Mouse (Mus musculus): Measurements from ENCODE around the gene Adcy6. TPM values are rescaled to one million over a fixed set of nuclear protein-coding genes. Genes with fewer than 3 reads are reported as not detected.

Gene Adcy6
- total RNA-seq, 1 experiment: 15.3 TPM

DNA sequence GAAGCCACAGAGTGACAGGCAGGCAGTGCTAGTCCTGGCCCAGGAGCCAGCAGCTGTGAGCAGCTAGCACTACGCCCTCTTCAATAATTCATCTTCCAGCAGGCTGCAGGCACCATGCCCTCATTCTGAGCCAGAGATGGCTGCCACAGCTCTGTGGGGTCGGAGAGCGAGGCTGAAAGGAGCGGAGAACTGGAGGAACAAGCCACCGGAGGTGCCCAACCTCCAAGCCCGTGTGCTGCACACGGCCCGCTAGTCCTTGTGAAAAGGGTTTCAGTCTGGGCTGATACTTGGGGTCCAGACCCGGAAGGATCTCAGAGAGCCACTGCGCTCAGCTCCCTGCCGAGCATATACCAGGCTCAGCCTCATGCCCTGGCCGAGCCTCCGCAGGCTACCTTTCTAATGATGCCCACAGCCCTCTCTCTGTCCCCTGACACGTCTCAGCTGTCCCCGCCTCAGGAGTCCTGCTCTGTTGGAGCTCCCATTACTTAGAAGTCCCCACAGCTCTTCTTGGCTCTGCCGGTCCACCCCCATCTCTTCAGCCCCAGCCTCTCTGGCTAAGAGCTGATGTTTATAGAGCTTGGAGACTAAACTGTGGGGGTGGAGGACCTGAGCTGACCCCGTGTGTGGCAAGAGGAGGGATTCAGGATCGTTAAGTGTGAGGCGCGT is 18.8 kb upstream of the Adcy6 start:
- Histone ChIP-seq H3K27ac (ENCODE audit: insufficient read depth, low read depth, low read length, poor library complexity, severe bottlenecking) (no peak overlapping the region), H3K4me1 (ENCODE audit: control insufficient read depth in 2 of 2, insufficient read depth in 2 of 2, low read length in 2 of 2, poor library complexity in 1 of 2) (peaks cover 7 to 45% of the 10 kb centered on the region in 2 experiments), H3K9ac (ENCODE audit: insufficient read depth, low read depth, low read length, poor library complexity, severe bottlenecking) (peak overlapping the region; percentile 35; the same call in 1 of the 2 replicates), H3K36me3 (ENCODE audit: control insufficient read depth, insufficient read depth, low read length, poor library complexity, severe bottlenecking) (no peaks in the 10 kb centered on the region), H3K9me3 (ENCODE audit: control insufficient read depth, insufficient read depth, low read depth, low read length) (no peaks in the 10 kb centered on the region), H3K4me3 (ENCODE audit: insufficient read depth in 1 of 2, low read depth in 1 of 2, low read length in 2 of 2, poor library complexity in 1 of 2, severe bottlenecking in 1 of 2) (peak overlapping the region; percentile 34 to 45; a peak in 3 of 4 replicates)
- in situ Hi-C loops (cut with MboI; ENCODE audit: low sequenced_read_pairs in 2 of 2, unreplicated experiment in 2 of 2): no loop called here
- no peak for TF ChIP-seq HCFC1 (IDR thresholded peaks at IDR 0.05; ENCODE audit: borderline replicate concordance, insufficient read depth, low read length)
- TF ChIP-seq ZC3H11A (IDR thresholded peaks at IDR 0.05; ENCODE audit: borderline replicate concordance, low read depth, low read length): no peak
- no peak for TF ChIP-seq ZNF384 (IDR thresholded peaks at IDR 0.05; ENCODE audit: low read depth, low read length)
- TF ChIP-seq MAFK (IDR thresholded peaks at IDR 0.05; ENCODE audit: insufficient read depth, low read depth, low read length): no peak
- no peak for TF ChIP-seq CHD2 (IDR thresholded peaks at IDR 0.05; ENCODE audit: low read depth, low read length)
- no peak for DNase-seq (ENCODE audit: low read depth, low spot score)

- no peak for DNase-seq (ENCODE audit: low read depth, low spot score)
- no peak for TF ChIP-seq MAFK (IDR thresholded peaks at IDR 0.05; ENCODE audit: insufficient read depth, low read depth, low read length)
- TF ChIP-seq ZNF384 (IDR thresholded peaks at IDR 0.05; ENCODE audit: low read depth, low read length): no peak
- no peak for TF ChIP-seq ZC3H11A (IDR thresholded peaks at IDR 0.05; ENCODE audit: borderline replicate concordance, low read depth, low read length)
- TF ChIP-seq HCFC1 (IDR thresholded peaks at IDR 0.05; ENCODE audit: borderline replicate concordance, insufficient read depth, low read length): no peak
- no peak for TF ChIP-seq CHD2 (IDR thresholded peaks at IDR 0.05; ENCODE audit: low read depth, low read length)
- peak overlapping the region; percentile 59; the same call in 1 of the 2 replicates for H3K27ac ChIP-seq (ENCODE audit: insufficient read depth, low read depth, low read length, poor library complexity, severe bottlenecking)
- H3K9ac ChIP-seq (ENCODE audit: insufficient read depth, low read depth, low read length, poor library complexity, severe bottlenecking): peak overlapping the region; percentile 23; the same call in 1 of the 2 replicates
- no peaks in the 10 kb centered on the region for H3K36me3 ChIP-seq (ENCODE audit: control insufficient read depth, insufficient read depth, low read length, poor library complexity, severe bottlenecking)
- peaks cover 7 to 42% of the 10 kb centered on the region in 2 experiments for H3K4me1 ChIP-seq (ENCODE audit: control insufficient read depth in 2 of 2, insufficient read depth in 2 of 2, low read length in 2 of 2, poor library complexity in 1 of 2)
- H3K4me3 ChIP-seq (ENCODE audit: insufficient read depth in 1 of 2, low read depth in 1 of 2, low read length in 2 of 2, poor library complexity in 1 of 2, severe bottlenecking in 1 of 2): peak overlapping the region in 1 of 2 experiments; percentile 34; a peak in 1 of 4 replicates
- in situ Hi-C loops (cut with MboI; ENCODE audit: low sequenced_read_pairs in 2 of 2, unreplicated experiment in 2 of 2): no loop called here
- no peaks in the 10 kb centered on the region for H3K9me3 ChIP-seq (ENCODE audit: control insufficient read depth, insufficient read depth, low read depth, low read length)
Measured at GRCm38 (mm10) chr15:98626487-98627212, 16.8 kb upstream of the Adcy6 start.

- TF ChIP-seq CHD2 (IDR thresholded peaks at IDR 0.05; ENCODE audit: low read depth, low read length) (no peak), HCFC1 (IDR thresholded peaks at IDR 0.05; ENCODE audit: borderline replicate concordance, insufficient read depth, low read length) (no peak), ZC3H11A (IDR thresholded peaks at IDR 0.05; ENCODE audit: borderline replicate concordance, low read depth, low read length) (no peak), MAFK (IDR thresholded peaks at IDR 0.05; ENCODE audit: insufficient read depth, low read depth, low read length) (no peak), ZNF384 (IDR thresholded peaks at IDR 0.05; ENCODE audit: low read depth, low read length) (no peak)
- peaks cover 7 to 43% of the 10 kb centered on the region in 2 experiments for H3K4me1 ChIP-seq (ENCODE audit: control insufficient read depth in 2 of 2, insufficient read depth in 2 of 2, low read length in 2 of 2, poor library complexity in 1 of 2)
- in situ Hi-C loops (cut with MboI; ENCODE audit: low sequenced_read_pairs in 2 of 2, unreplicated experiment in 2 of 2): no loop called here
- H3K9ac ChIP-seq (ENCODE audit: insufficient read depth, low read depth, low read length, poor library complexity, severe bottlenecking): no peak overlapping the region; the same call in 1 of the 2 replicates
- H3K4me3 ChIP-seq (ENCODE audit: insufficient read depth in 1 of 2, low read depth in 1 of 2, low read length in 2 of 2, poor library complexity in 1 of 2, severe bottlenecking in 1 of 2): 0 out of 4 replicates have a peak overlapping the region, but pooled peaks of 1 of the 2 experiments have one; percentile 34
- no peak for DNase-seq (ENCODE audit: low read depth, low spot score)
- H3K36me3 ChIP-seq (ENCODE audit: control insufficient read depth, insufficient read depth, low read length, poor library complexity, severe bottlenecking): no peaks in the 10 kb centered on the region
- H3K9me3 ChIP-seq (ENCODE audit: control insufficient read depth, insufficient read depth, low read depth, low read length): no peaks in the 10 kb centered on the region
- H3K27ac ChIP-seq (ENCODE audit: insufficient read depth, low read depth, low read length, poor library complexity, severe bottlenecking): peak overlapping the region; percentile 59; the same call in 1 of the 2 replicates
Measured at GRCm38 (mm10) chr15:98626078-98626477, 16.2 kb upstream of the Adcy6 start.

DNA sequence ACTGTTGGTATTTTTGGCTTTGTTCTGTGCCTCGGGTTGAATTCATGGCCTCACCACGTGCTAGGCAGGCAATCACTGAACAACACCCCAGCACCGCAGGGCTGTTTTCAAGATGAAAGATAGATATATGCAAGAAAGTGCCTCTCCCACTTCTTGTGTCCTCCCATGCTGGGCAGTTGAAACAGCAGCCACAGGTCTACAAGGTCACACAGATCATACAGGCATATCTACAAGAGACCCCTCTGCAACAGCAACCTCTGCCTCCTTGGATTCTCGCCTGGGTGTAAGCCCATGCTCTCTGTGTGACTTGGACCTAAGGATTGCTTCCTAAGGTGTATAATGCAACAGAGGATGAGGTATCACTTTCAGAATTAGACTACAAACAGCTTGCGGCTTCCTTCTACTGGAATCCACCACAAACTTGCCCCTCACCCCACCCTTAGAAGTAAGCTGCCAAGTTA is 13.5 kb upstream of the Adcy6 start:
- H3K4me1 ChIP-seq (ENCODE audit: control insufficient read depth in 2 of 2, insufficient read depth in 2 of 2, low read length in 2 of 2, poor library complexity in 1 of 2): peaks cover 6 to 30% of the 10 kb centered on the region in 2 experiments
- in situ Hi-C loops (cut with MboI; ENCODE audit: low sequenced_read_pairs in 2 of 2, unreplicated experiment in 2 of 2): no loop called here
- no peak overlapping the region for H3K9ac ChIP-seq (ENCODE audit: insufficient read depth, low read depth, low read length, poor library complexity, severe bottlenecking)
- no peaks in the 10 kb centered on the region for H3K36me3 ChIP-seq (ENCODE audit: control insufficient read depth, insufficient read depth, low read length, poor library complexity, severe bottlenecking)
- DNase-seq (ENCODE audit: low read depth, low spot score): no peak
- TF ChIP-seq ZC3H11A (IDR thresholded peaks at IDR 0.05; ENCODE audit: borderline replicate concordance, low read depth, low read length) (no peak), HCFC1 (IDR thresholded peaks at IDR 0.05; ENCODE audit: borderline replicate concordance, insufficient read depth, low read length) (no peak), CHD2 (IDR thresholded peaks at IDR 0.05; ENCODE audit: low read depth, low read length) (no peak), ZNF384 (IDR thresholded peaks at IDR 0.05; ENCODE audit: low read depth, low read length) (no peak), MAFK (IDR thresholded peaks at IDR 0.05; ENCODE audit: insufficient read depth, low read depth, low read length) (no peak)
- no peaks in the 10 kb centered on the region for H3K9me3 ChIP-seq (ENCODE audit: control insufficient read depth, insufficient read depth, low read depth, low read length)
- no peak overlapping the region for H3K27ac ChIP-seq (ENCODE audit: insufficient read depth, low read depth, low read length, poor library complexity, severe bottlenecking)
- H3K4me3 ChIP-seq (ENCODE audit: insufficient read depth in 1 of 2, low read depth in 1 of 2, low read length in 2 of 2, poor library complexity in 1 of 2, severe bottlenecking in 1 of 2): no peak overlapping the region
